Mouse (Mus musculus) liver, adult (tissue): ENCODE results near the gene Cryba4.
A peak's percentile ranks its signal among the peaks of the same experiment; 100 is the strongest.

Source experiments
- GATA4 ChIP-seq: IDR thresholded peaks from 2 replicates; pipeline ENCODE4 v1.6.1; 2014; ENCODE audit warnings: mild to moderate bottlenecking, low read length; ENCODE audit not compliant: insufficient replicate concordance

Gene Cryba4

DNA sequence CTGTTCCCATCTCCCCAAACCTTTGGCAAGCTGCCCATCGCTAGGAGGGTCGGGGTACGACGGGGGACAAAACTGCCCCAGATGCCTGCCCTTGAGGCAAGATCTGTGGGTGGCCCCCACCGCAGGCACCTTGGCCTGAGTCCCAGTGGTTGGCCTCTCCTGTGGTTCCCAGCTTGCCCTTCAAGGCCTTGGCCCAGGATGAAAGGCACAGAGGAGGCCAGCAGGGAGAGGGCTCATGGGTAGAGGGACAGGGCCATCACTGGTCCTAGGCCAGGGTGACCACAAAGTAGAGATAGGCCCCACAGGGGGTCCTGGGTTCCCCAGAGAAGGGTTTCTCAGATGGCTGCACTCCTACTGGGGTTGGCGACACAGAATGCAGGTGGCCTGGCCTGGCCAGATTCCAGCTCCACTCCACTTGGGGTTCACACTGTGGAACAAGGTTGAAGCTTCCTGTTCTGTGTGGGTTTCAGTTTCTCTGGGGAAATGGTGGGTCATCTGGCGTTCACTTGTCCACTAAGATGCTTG is 2.0 kb upstream of the Cryba4 start:
- no peak for TF ChIP-seq GATA4

DNA sequence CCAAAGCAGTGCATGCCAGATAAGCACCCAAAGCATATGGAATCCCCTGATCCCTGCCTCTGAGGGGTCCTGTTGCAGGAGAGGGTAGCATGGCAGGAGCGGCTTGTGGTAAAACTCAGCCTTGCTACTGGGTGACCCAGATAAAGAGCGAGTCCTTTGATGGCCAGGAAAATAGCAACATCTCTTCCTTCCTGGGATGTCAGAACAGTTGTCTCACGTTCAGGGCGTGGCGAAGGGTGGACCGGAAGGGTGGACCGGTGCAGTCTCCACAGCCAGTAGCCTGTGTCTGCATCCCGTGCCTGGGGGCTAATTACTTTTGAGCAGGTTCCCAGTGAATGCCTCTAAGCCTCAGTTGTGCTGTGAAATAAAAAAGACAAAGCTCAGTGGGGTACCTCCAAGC is 851 bp upstream of the Cryba4 start:
- no peak for TF ChIP-seq GATA4

GRCm38 (mm10) chr5:112249106-112249505 is 3.2 kb downstream of the Cryba4 start:
- no peak for TF ChIP-seq GATA4

DNA sequence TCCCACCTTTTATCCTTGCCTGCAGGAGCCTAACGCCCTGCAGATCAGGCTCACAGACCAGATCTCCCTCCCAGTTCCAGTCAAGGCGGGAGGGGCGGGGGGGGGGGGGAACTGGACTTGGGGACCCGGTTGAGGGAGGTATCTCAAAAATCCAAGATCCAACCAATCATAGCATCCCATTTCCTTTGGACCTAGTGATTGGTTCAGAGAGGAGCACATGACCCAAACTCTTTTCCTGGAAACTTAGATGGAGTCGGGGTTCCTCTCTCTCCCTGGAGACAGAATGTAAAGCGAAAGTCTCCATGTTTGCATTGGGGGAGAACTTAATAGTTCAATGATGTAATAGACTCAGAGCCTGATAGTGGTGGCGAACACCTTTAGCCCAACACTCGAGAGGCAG is 4.9 kb downstream of the Cryba4 start:
- TF ChIP-seq GATA4, result no peak

GRCm38 (mm10) chr5:112244890-112245615 is 7.3 kb downstream of the Cryba4 start:
- no peak for TF ChIP-seq GATA4

DNA sequence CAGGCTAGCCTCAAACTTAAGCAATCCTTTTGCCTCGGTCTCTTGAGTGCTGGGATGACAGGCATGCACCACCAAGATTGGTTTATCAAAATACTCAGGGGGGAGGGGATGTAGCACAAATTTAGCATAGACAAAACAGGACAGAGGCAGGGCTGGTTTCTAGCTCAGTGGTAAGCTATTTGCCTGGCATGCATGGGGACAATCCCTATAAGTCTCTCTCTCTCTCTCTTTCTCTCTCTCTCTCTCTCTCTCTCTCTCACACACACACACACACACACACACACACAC is 8.1 kb downstream of the Cryba4 start:
- no peak for TF ChIP-seq GATA4

- TF ChIP-seq GATA4, result peak; percentile 78; the same call in 1 of the 2 replicates
Observed at GRCm38 (mm10) chr5:112243539-112244274, 8.6 kb downstream of the Cryba4 start.

DNA sequence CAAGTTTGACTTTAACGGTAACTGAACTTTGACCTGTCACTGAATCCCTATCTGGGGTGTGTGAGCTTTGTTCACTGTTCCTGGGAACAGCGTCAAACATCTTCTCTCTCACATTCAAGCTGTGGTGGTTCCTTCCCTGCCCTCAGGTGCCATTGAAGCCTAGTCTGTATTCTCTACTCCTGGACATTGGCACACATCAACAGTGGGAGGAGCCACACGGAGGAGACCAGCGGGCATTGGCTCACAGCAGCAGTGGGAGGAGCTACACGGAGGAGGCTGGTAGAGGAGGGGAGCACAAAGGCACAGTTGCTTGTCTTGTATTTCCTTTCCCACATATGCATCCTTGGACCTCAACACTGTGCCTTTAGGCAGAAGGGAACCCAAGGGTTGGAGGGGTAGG is 9.3 kb downstream of the Cryba4 start:
- TF ChIP-seq GATA4, result no peak

DNA sequence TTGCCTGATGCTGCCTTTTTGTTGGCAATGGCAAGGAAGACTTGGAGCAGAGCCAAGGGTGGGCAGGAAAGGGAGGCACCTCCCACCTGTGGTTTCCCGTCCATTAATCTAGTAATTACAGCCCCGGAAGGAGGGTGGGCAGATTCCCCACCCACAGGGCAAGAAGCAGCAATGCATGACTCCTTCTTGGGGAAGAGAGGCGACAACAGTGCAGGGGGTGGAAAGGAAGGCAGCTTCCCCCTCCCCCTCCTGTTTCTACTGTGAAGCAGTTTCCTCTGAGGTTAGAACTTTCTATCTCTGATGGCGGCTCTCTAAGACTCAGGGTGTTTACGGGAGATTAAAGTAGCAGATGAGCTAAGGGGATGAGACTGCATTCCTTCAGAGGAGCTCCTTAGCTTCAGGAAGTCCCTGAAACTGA is 9.9 kb downstream of the Cryba4 start:
- no peak for TF ChIP-seq GATA4

GRCm38 (mm10) chr5:112241849-112242248 is 10.5 kb downstream of the Cryba4 start:
- TF ChIP-seq GATA4, result no peak

DNA sequence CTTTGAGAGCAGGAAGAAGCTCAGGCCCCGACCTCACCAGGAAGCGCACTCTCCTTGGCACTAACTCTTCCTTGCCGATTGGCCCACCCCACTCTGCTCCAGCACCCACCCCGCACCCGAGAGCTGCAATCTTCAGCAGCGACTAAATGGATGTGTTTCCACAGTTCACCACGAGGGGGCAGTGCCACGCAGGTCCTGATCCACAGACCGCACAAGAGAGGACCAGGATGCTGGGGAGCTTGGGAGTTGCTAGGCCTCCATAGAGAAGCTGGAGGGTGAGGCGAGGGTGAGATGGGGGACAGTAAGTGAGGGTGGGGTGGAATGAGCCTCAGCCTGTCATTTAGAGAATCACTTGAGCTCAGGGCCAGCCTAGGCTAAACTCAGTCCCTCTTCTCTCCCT is 11.6 kb downstream of the Cryba4 start:
- TF ChIP-seq GATA4, result no peak

- TF ChIP-seq GATA4, result no peak
Observed at GRCm38 (mm10) chr5:112238781-112239482, 13.4 kb downstream of the Cryba4 start.

- no peak for TF ChIP-seq GATA4
Observed at GRCm38 (mm10) chr5:112237866-112238570, 14.3 kb downstream of the Cryba4 start.

DNA sequence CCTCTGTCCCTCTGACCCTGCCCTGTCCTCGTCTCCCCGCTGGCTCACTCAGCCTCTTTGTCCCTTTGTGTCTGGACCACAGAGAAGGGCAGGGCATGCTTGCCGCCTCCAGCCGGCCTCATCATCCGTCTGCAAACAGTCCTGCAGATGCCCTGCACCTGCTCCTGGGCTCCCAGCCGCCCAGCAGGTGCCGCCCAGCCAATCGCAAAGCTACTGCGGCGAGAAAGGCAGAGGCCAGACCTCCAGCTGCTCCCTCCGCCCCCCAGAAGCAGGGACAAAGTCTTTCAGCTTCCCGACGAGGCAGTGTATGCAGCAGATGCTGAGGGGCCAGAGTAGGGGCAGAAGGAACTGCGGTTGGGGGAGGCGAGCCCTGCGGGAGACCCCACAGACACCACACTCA is 14.9 kb downstream of the Cryba4 start:
- no peak for TF ChIP-seq GATA4

- no peak for TF ChIP-seq GATA4
Observed at GRCm38 (mm10) chr5:112236631-112237030, 15.7 kb downstream of the Cryba4 start.
